Comparison of ENCODE assay signal across 29 mouse cellular contexts in the genomic region with DNA sequence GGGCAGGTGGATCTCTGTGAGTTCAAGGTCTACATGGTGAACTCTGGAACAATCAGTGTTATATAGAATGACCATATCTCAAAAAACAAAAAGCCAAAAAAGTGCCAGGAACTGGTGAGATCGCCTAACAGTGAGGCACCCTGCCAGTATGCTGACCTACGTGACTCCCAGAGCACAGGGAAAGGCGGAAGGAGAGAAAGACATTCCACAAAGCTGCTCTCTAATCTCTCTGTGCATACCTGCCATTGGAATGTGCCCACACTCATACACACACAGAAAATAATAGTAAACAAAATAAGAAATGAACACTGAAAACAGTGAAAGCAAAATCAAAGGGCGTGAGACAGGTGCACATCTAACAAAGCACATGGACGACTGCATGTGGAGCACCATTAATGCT. TPM values are rescaled to one million over a fixed set of nuclear protein-coding genes. Genes with fewer than 3 reads are reported as not detected.
"Had no signal": no experiment of that assay in that cellular context is flagged by ENCODE, and none has a peak within 500 bp of the region (broad histone marks: within the 10 kb centered on the region; RNA-seq: fewer than 3 reads in every experiment).

No protein-coding gene starts in this region.

- ATAC-seq: forebrain, embryonic 16.5 days; hindbrain, embryonic 16.5 days; inflammation-experienced regulatory T-cells, adult 6 months; intestine, embryonic 15.5 days; intestine, postnatal 0 days; liver, postnatal 0 days had no signal

- H3K27ac ChIP-seq: gastrocnemius, adult 2 months; heart, embryonic 10.5 days; hindbrain, embryonic 10.5 days; hindbrain, embryonic 12.5 days; hindbrain, embryonic 14.5 days; intestine, embryonic 15.5 days; layer of hippocampus, adult 2 months; left cerebral cortex, adult 2 months; limb, embryonic 10.5 days; limb, embryonic 12.5 days; liver, embryonic 13.5 days; liver, embryonic 15.5 days had no signal

- DNase-seq: gastrocnemius, adult 2 months; gastrocnemius, postnatal 10 days; gastrocnemius, postnatal 25 days; heart, postnatal 14 days; heart, postnatal 4 days; kidney, adult 18-20 months; kidney, adult 8-10 months; kidney, postnatal 10 days; kidney, postnatal 25 days; kidney, postnatal 4 days; liver; liver, embryonic 13.5 days; liver, postnatal 0 days had no signal

- H3K4me2 ChIP-seq: hindbrain, embryonic 12.5 days; hindbrain, embryonic 14.5 days; intestine, embryonic 15.5 days; limb, embryonic 12.5 days; liver, embryonic 11.5 days; liver, embryonic 13.5 days; liver, embryonic 15.5 days had no signal

- H3K9me3 ChIP-seq: heart, embryonic 10.5 days; hindbrain, embryonic 10.5 days; hindbrain, embryonic 12.5 days; intestine, embryonic 15.5 days; limb, embryonic 10.5 days; limb, embryonic 12.5 days; liver, embryonic 13.5 days; liver, embryonic 15.5 days had no signal

- H3K9ac ChIP-seq: hindbrain, embryonic 12.5 days; hindbrain, embryonic 14.5 days; intestine, embryonic 15.5 days; limb, embryonic 12.5 days; liver, embryonic 13.5 days; liver, embryonic 15.5 days; liver, postnatal 0 days had no signal

- H3K4me1 ChIP-seq: heart, embryonic 10.5 days; hindbrain, embryonic 10.5 days; hindbrain, embryonic 12.5 days; intestine, embryonic 15.5 days; limb, embryonic 10.5 days; limb, embryonic 12.5 days; liver, embryonic 13.5 days; liver, embryonic 15.5 days had no signal

- H3K4me3 ChIP-seq: gastrocnemius, adult 2 months; heart, embryonic 10.5 days; hindbrain, embryonic 10.5 days; hindbrain, embryonic 12.5 days; intestine, embryonic 15.5 days; layer of hippocampus, adult 2 months; left cerebral cortex, adult 2 months; limb, embryonic 10.5 days; limb, embryonic 12.5 days; liver, embryonic 13.5 days; liver, embryonic 15.5 days had no signal

- H3K27me3 ChIP-seq: hindbrain, embryonic 12.5 days; intestine, embryonic 15.5 days; limb, embryonic 12.5 days; liver, embryonic 13.5 days; liver, embryonic 15.5 days had no signal

RNA-seq across cellular contexts. Expression of a gene that starts 59.0 kb away (rescaled TPM):
- total RNA-seq: granulocyte monocyte progenitor cell, adult 5-6 weeks had no signal
- polyA plus RNA-seq: inflammation-experienced regulatory T-cells, adult 6 months had no signal
